Mouse (Mus musculus) ovary, adult 18-20 months (tissue): ENCODE measurements around the gene 1700019N19Rik.

Experiments used
- DNase-seq: peaks from one replicate; pipeline ENCODE4 v3.0.0; 2022; ENCODE audit warnings: low spot score, mixed read lengths

1700019N19Rik gene

GRCm38 (mm10) chr19:58806364-58806763 lies 12.1 kb upstream of the 1700019N19Rik start:
- peak; percentile 37 for DNase-seq

- DNase-seq, result no peak
These were observed 11.0 kb upstream of the 1700019N19Rik start for GRCm38 (mm10) chr19:58805191-58805779.

- no peak for DNase-seq
These were observed 931 bp upstream of the 1700019N19Rik start for GRCm38 (mm10) chr19:58795114-58795669.

GRCm38 (mm10) chr19:58789194-58789593 lies 5.1 kb downstream of the 1700019N19Rik start:
- no peak for DNase-seq

GRCm38 (mm10) chr19:58783938-58784337 lies 10.3 kb downstream of the 1700019N19Rik start:
- DNase-seq, result no peak

- DNase-seq, result no peak
These were observed 12.7 kb downstream of the 1700019N19Rik start for GRCm38 (mm10) chr19:58781566-58781965.

GRCm38 (mm10) chr19:58776461-58776860 lies 17.8 kb downstream of the 1700019N19Rik start:
- no peak for DNase-seq

- no peak for DNase-seq
These were observed 26.9 kb downstream of the 1700019N19Rik start for GRCm38 (mm10) chr19:58767329-58767728.

GRCm38 (mm10) chr19:58762848-58763541 lies 31.3 kb downstream of the 1700019N19Rik start:
- peak; percentile 35 for DNase-seq

GRCm38 (mm10) chr19:58762316-58762715 lies 31.9 kb downstream of the 1700019N19Rik start:
- DNase-seq, result no peak

- no peak for DNase-seq
These were observed 34.8 kb downstream of the 1700019N19Rik start, which contains the start of gene Pnliprp2 for GRCm38 (mm10) chr19:58759423-58759822. Pnliprp2 (plus strand) TSS chr19:58759719.

- no peak for DNase-seq
These were observed 35.4 kb downstream of the 1700019N19Rik start for GRCm38 (mm10) chr19:58758871-58759270.

GRCm38 (mm10) chr19:58751504-58751903 lies 42.8 kb downstream of the 1700019N19Rik start:
- DNase-seq, result no peak

- DNase-seq, result no peak
These were observed 43.4 kb downstream of the 1700019N19Rik start for GRCm38 (mm10) chr19:58750822-58751221.

GRCm38 (mm10) chr19:58747498-58748000 lies 46.7 kb downstream of the 1700019N19Rik start:
- no peak for DNase-seq

GRCm38 (mm10) chr19:58743736-58744135 lies 50.5 kb downstream of the 1700019N19Rik start:
- no peak for DNase-seq

GRCm38 (mm10) chr19:58742711-58743110 lies 51.5 kb downstream of the 1700019N19Rik start:
- no peak for DNase-seq

GRCm38 (mm10) chr19:58741036-58741435 lies 53.2 kb downstream of the 1700019N19Rik start:
- no peak for DNase-seq

- DNase-seq, result no peak
These were observed 56.1 kb downstream of the 1700019N19Rik start for GRCm38 (mm10) chr19:58738111-58738510.
